Mouse (Mus musculus) layer of hippocampus, postnatal 25 days (tissue): ENCODE measurements around the gene Ak4. TPM values are rescaled to one million over a fixed set of nuclear protein-coding genes. Genes with fewer than 3 reads are reported as not detected.

ENCODE experiments used
- DNase-seq, 2 experiments: peaks; one replicate each; pipeline ENCODE4 v3.0.0; 2022; ENCODE audit warnings: mixed read lengths in 2 of 2, low spot score in 1 of 2; ENCODE audit errors: extremely low spot score in 1 of 2
- total RNA-seq, 2 experiments: library from RNA; stranded (reverse); gene quantifications; 2 replicates each; pipeline ENCODE4 v1.2.3; 2021

Gene Ak4
- total RNA-seq, 2 experiments from 2014 or later: 61.7 to 81.2 TPM

- peak; percentile 28 to 46 for DNase-seq
Measured at GRCm38 (mm10) chr4:101508851-101509577, 89.9 kb downstream of the Ak4 start.

GRCm38 (mm10) chr4:101510111-101510903 lies 91.2 kb downstream of the Ak4 start:
- no peak for DNase-seq

GRCm38 (mm10) chr4:101510904-101511210 lies 91.8 kb downstream of the Ak4 start:
- DNase-seq: no peak

- no peak for DNase-seq
Measured at GRCm38 (mm10) chr4:101511768-101512521, 92.9 kb downstream of the Ak4 start.

GRCm38 (mm10) chr4:101513251-101513650 lies 94.2 kb downstream of the Ak4 start:
- DNase-seq: no peak

GRCm38 (mm10) chr4:101515853-101516252 lies 96.8 kb downstream of the Ak4 start:
- DNase-seq: no peak

Other genes starting within 250 kb of the Ak4 start
- gene Jak1, start 154.0 kb upstream of the Ak4 start, total RNA-seq: 100 to 1,000 TPM; 118 to 121 TPM
- 100 to 1,000 TPM; 317 to 331 TPM for gene Dnajc6, start 77.4 kb downstream of the Ak4 start, total RNA-seq
- gene Leprot, start 228.4 kb downstream of the Ak4 start, total RNA-seq: 10 to 100 TPM; 29.7 to 33.7 TPM